Comparison of ENCODE assay signal across 9 mouse cellular contexts in genomic region chr8:87940646-87941045, GRCm38 (mm10). TPM values are rescaled to one million over a fixed set of nuclear protein-coding genes. Genes with fewer than 3 reads are reported as not detected.
DNase-seq lines count a peak whose midpoint lies in the region; ATAC-seq and TF ChIP-seq lines count a peak whose summit lies in the region.
"Had no signal": no experiment of that assay in that cellular context is flagged by ENCODE, and none has a peak within 500 bp of the region (broad histone marks: within the 10 kb centered on the region; RNA-seq: fewer than 3 reads in every experiment).

No protein-coding gene starts in this region.

- peak; percentile 36 for ATAC-seq in lung, postnatal 0 days
- ATAC-seq in liver, embryonic 12.5 days, result no peak

- H3K4me1 ChIP-seq in lung, postnatal 0 days (ENCODE audit: insufficient read depth, low read depth, low read length), result peaks cover 24% of the 10 kb centered on the region; the same call in 1 of the 2 replicates
- H3K4me1 ChIP-seq in liver, embryonic 12.5 days, result peaks cover 16% of the 10 kb centered on the region

- no peaks in the 10 kb centered on the region for H3K9me3 ChIP-seq in lung, postnatal 0 days (ENCODE audit: low read length)
- no peaks in the 10 kb centered on the region for H3K9me3 ChIP-seq in liver, embryonic 12.5 days (replicated peaks)

- DNase-seq in gastrocnemius, adult 2 months, result peak; percentile 74
- no peak for DNase-seq in gastrocnemius, postnatal 10 days
- DNase-seq in lung, postnatal 0 days (ENCODE audit: low spot score), result peak; percentile 71
- no peak for DNase-seq in lung, postnatal 25 days (ENCODE audit: low spot score)
- peak; percentile 63 for DNase-seq in embryo, embryonic 11 days
- DNase-seq in skeletal muscle tissue, adult 2 months (ENCODE audit: low read depth, low spot score), result peak; percentile 66
- no peak for DNase-seq in layer of hippocampus, postnatal 14 days (ENCODE audit: low spot score in 2 of 2)
- DNase-seq: right cerebral cortex, postnatal 25 days had no signal

- no peak overlapping the region for H3K4me2 ChIP-seq in lung, postnatal 0 days (replicated peaks; ENCODE audit: low read depth, low read length)
- H3K4me2 ChIP-seq in liver, embryonic 12.5 days, result no peak overlapping the region

- peak; percentile 57 for TF ChIP-seq EP300 in lung, postnatal 0 days (IDR thresholded peaks at IDR 0.05)

- TF ChIP-seq CTCF in gastrocnemius, adult 2 months (IDR thresholded peaks at IDR 0.05), result no peak
- TF ChIP-seq CTCF in lung, postnatal 0 days (IDR thresholded peaks at IDR 0.05), result no peak

- peak overlapping the region; percentile 95 for H3K27ac ChIP-seq in gastrocnemius, adult 2 months
- H3K27ac ChIP-seq in lung, postnatal 0 days (ENCODE audit: low read length), result no peak overlapping the region
- H3K27ac ChIP-seq in liver, embryonic 12.5 days, result no peak overlapping the region

- no peaks in the 10 kb centered on the region for H3K27me3 ChIP-seq in lung, postnatal 0 days (replicated peaks; ENCODE audit: insufficient read depth, low read length)
- peaks cover 34% of the 10 kb centered on the region for H3K27me3 ChIP-seq in liver, embryonic 12.5 days (replicated peaks)

- 29% methylated on average over 6 of the region's 6 CpGs for WGBS in lung, postnatal 0 days
- WGBS in liver, embryonic 12.5 days (ENCODE audit: insufficient replicate concordance), result 48% methylated on average over 6 of the region's 6 CpGs

- no peaks in the 10 kb centered on the region for H3K36me3 ChIP-seq in lung, postnatal 0 days (ENCODE audit: insufficient read depth, low read length)
- H3K36me3 ChIP-seq in liver, embryonic 12.5 days, result no peaks in the 10 kb centered on the region

- no peak overlapping the region for H3K4me3 ChIP-seq in gastrocnemius, adult 2 months
- H3K4me3 ChIP-seq in lung, postnatal 0 days (ENCODE audit: low read depth, low read length), result no peak overlapping the region
- no peak overlapping the region for H3K4me3 ChIP-seq in liver, embryonic 12.5 days

- H3K9ac ChIP-seq in lung, postnatal 0 days (replicated peaks; ENCODE audit: low read depth), result no peak overlapping the region
- H3K9ac ChIP-seq in liver, embryonic 12.5 days, result no peak overlapping the region

- intact Hi-C loops in gastrocnemius, adult 2 months (cut with DNase I), result no loop called here

RNA-seq across cellular contexts. Expression of gene Zfp423, which starts 18.7 kb away (rescaled TPM):
- total RNA-seq in gastrocnemius, adult 2 months (2021), result 10 to 100 TPM; 13.0 to 15.6 TPM
- 10 to 100 TPM; 20.7 to 23.5 TPM for total RNA-seq in gastrocnemius, postnatal 10 days (2021)
- polyA plus RNA-seq in lung, postnatal 0 days (2015; fragmentation: Nextera tagmentation; extraction: Ambion mirVana), result 2.1 and 3.5 TPM in 2 replicates
- total RNA-seq in layer of hippocampus, postnatal 14 days (2021), result 10 to 100 TPM; 29.9 to 32.3 TPM
- polyA plus RNA-seq in liver, embryonic 12.5 days (2016; fragmentation: Nextera tagmentation; extraction: Ambion mirVana), result 2.1 and 2.5 TPM in 2 replicates

Comparison
In these comparisons a context has a peak if more than half of its experiments do, and no peak if none do; other contexts are left out.
1. DNase-seq: peak in gastrocnemius, adult 2 months (single experiment), lung, postnatal 0 days (single experiment), embryo, embryonic 11 days (single experiment) and skeletal muscle tissue, adult 2 months (single experiment); none in gastrocnemius, postnatal 10 days (single experiment), lung, postnatal 25 days (single experiment) and layer of hippocampus, postnatal 14 days (0 of 2).